Mouse (Mus musculus) ovary, postnatal 10 days (tissue): ENCODE results near the gene Gabrr3.
A peak's percentile ranks its signal among the peaks of the same experiment; 100 is the strongest.

Experiments
- DNase-seq: peaks from one replicate; pipeline ENCODE4 v3.0.0; 2022; ENCODE audit warnings: low spot score

The Gabrr3 gene

DNA sequence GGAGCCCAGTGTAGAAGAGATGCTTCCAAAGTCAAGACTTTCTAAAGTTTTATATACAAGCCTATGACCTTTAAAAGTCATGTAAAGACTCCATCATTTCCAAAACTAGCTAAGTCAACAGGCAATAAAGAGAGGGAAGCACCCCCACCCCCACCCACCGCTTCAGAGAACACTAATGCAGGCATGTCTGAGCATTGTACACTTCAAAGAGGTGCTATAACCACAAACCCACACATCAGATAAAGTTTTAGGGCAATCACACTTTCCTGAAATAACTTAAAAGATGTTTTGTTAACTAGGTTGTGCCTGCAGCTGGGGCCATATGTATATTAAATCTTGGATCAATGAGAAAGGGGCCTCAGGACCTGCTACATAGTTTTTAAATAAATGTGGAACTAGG, 62.7 kb downstream of the Gabrr3 start:
- DNase-seq: no peak

GRCm38 (mm10) chr16:59471637-59472278, 64.6 kb downstream of the Gabrr3 start, which contains the start of gene Riox2:
Gene Riox2 (plus strand): TSS chr16:59471775.
- peak; percentile 58 for DNase-seq

GRCm38 (mm10) chr16:59472546-59472945, 65.4 kb downstream of the Gabrr3 start:
- no peak for DNase-seq

GRCm38 (mm10) chr16:59474788-59475187, 67.7 kb downstream of the Gabrr3 start:
- DNase-seq: peak; percentile 21

GRCm38 (mm10) chr16:59477955-59478354, 70.8 kb downstream of the Gabrr3 start:
- DNase-seq: no peak

- DNase-seq: no peak
Observed at GRCm38 (mm10) chr16:59487239-59487638, 80.1 kb downstream of the Gabrr3 start.

DNA sequence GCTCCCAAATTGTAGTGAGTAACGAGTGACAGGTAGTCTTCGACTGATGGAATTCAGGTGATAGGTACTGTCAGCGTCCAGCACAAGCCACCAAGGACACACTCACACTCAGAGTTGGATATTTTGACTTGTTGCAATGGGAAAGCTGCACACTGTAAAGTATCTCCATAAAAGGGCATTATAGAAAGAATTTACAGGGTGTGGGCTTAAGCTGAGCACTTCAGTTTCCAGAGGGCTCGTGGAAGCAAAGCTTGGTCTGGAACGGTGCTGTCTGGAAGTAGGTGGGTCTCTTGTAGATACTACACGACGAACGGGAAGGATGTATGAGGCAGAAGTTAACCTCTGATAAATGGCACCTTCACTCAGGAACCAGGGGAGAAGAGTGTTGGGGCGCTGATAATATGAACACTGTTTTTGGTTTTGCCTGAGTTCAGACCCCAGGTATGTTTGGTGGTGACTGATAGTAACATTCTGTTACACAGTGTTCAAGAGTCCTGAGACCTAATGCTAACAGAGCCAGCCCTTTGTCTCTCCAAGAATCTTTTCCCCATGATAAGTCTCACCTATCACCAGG, 80.9 kb downstream of the Gabrr3 start:
- DNase-seq: no peak

DNA sequence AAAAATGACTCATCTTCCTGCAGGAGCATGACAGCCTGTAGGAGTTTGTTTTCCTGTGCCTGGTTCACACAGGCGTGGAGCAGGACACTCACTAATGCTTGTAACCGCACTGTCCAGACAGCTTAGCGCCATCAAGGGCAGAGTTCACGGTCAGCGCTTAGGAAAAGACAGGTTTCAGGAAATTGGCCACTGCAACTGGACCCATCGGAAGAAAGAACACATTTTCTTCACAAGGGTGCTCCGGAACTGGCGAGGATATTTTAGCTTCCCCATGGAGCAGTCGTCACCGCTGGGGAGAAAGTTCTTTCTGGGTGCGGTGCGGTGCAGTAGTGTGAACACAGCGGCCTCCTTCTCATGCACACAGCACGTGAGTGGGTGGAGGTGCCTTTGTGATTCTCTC, 86.1 kb downstream of the Gabrr3 start:
- DNase-seq: no peak

- DNase-seq: no peak
Observed at GRCm38 (mm10) chr16:59497947-59498346, 90.8 kb downstream of the Gabrr3 start.

GRCm38 (mm10) chr16:59499180-59499579, 92.0 kb downstream of the Gabrr3 start:
- no peak for DNase-seq

- no peak for DNase-seq
Observed at GRCm38 (mm10) chr16:59509830-59510229, 102.7 kb downstream of the Gabrr3 start.
